Mouse (Mus musculus): ENCODE measurements around the gene Ppp1r16b.
A peak's percentile ranks its signal among the peaks of the same experiment; 100 is the strongest.

Ppp1r16b gene

GRCm38 (mm10) chr2:158692191-158692590, 27.0 kb downstream of the Ppp1r16b start:
- DNase-seq, result no peak

- no peak for DNase-seq
These were observed 30.6 kb downstream of the Ppp1r16b start for GRCm38 (mm10) chr2:158695811-158696210.

DNA sequence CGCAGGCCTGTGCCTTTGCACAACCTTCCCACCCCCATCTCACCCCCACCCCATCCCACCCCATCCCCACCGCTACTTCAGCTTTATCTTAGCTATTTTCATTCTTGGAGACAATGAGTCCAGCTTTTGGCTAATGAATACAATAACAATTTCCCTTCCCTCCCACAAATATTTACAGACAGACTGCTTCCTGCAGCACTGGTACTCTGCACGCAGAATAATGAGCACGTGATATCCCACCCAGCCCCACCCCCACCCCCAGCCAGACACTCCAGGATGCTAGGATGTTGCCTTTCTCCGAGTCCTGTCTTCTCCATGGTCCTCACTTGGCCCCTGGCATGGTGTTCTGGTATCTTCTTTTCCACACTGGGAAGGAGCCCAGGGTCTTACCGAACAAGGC, 31.3 kb downstream of the Ppp1r16b start:
- no peak for DNase-seq

DNA sequence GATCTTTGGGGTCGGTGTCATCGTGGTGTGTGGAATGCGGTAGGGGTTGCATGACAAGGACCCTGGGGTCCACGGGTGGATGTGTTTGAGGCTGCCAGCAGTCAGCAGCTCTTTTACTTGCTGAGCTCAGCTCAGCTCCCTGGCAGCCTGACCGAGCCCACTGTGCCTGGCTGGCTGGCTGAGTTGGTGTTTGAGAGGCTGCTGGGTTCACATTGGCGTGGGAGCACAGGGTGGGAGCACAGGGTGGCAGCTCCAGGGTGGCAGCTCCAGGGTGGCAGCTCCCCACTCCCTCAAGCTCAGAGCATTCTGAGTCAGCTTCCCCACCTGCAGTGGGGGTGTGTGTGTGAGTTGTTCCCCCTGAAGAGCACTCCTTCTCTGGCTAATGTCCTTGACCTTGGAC, 34.7 kb downstream of the Ppp1r16b start:
- no peak for DNase-seq

- no peak for DNase-seq
These were observed 35.5 kb downstream of the Ppp1r16b start for GRCm38 (mm10) chr2:158700535-158701256.

DNA sequence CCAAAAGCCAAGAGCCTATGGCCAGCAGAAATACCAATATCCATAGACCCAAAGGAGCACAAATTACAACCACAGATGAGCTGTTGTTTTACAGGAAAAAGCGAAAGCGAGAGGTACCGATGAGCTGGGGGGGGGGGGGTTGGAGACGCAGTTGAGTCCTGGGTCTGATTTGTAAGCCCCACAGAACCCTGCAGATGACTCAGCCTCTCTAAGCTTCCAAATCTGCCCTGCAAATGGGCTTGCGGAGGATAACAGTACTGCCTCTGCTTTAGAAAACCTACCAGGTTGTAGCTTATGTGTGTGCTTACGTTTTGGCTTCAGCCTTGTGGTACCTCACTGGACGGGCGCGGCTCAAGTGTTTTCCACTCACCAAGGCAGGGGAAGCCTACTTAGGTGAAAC, 36.3 kb downstream of the Ppp1r16b start:
- DNase-seq, result no peak

- DNase-seq, result no peak
These were observed 37.0 kb downstream of the Ppp1r16b start for GRCm38 (mm10) chr2:158702176-158702575.

GRCm38 (mm10) chr2:158704720-158705119, 39.5 kb downstream of the Ppp1r16b start:
- DNase-seq, result no peak

DNA sequence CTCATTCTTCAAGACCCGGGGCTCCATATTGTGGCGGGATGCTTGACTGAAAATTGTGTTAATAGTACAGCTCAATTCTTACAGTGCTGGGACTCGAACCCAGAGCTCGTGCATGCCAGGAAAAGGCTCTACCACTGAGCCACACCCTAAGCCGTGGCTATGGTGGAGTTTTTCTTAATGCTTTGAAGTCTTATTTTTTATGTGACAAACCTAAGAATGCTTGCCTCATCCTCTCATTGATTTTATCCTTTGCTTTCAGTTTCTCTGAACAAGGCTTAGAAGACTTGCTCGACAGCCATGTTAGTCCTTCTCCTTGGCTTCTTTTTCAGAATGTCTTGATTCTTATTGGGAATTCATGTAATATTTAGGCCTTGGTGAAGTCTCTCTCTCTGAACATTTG, 40.3 kb downstream of the Ppp1r16b start:
- DNase-seq, result no peak

GRCm38 (mm10) chr2:158706704-158707408, 41.7 kb downstream of the Ppp1r16b start:
- DNase-seq, result no peak

DNA sequence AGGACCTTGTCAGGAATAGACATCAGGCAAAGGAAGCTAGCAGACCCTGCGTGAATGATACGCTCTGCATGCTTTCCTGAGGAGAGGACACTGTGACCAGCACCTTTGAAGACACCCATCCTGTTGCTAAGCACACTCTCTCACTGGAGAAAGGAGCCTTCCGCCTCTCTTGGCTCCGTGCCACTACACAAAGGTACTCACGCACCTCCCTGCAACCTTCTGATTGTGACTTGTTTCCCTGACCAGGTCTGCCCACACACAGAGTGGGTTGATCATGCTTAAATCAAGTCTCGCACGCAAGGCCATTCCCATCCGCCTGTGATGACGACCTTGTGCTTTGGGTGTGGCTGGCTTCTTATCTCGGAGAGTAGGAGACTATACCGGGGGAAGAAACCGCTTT, 42.9 kb downstream of the Ppp1r16b start:
- no peak for DNase-seq

DNA sequence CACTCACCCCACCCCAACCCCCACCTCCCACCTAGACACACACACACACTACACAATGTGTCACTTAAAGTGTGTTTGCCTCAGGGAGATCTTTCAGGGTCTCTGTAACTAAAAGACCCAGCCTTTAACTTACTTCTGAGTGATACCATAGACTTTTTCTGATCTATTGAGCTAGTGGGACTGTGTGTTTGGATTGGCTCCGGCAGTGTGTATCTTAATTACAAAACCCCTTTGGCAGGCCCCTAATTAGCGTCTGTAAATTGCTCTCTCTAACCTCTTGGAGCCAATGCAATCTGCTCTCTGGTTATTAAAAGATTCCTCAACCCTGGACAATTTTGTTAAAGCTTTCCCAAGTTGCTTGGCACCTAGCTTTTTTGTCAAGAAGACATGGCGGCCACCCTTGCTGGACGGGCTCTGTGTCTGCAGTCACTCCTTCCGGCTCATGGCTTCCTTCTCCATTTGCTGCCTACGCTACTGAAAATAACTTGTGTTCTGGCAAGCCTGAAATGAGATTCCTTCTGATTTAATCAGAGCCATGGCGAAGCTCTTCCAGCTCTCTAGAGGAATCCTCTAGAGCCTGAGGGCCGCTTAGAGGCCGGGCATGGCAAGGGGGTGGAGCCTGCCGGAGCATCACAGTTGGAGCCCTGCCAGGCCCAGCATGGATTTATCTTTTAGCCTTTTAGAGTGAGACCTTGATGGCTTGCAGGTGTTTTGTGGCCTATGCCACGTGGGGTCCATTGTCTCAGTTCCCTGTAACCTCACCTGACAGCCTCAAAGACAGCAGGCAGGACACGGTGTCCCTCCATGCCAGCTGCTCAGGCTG, 46.9 kb downstream of the Ppp1r16b start:
- no peak for DNase-seq

- no peak for DNase-seq
These were observed 49.6 kb downstream of the Ppp1r16b start for GRCm38 (mm10) chr2:158714826-158715225.

DNA sequence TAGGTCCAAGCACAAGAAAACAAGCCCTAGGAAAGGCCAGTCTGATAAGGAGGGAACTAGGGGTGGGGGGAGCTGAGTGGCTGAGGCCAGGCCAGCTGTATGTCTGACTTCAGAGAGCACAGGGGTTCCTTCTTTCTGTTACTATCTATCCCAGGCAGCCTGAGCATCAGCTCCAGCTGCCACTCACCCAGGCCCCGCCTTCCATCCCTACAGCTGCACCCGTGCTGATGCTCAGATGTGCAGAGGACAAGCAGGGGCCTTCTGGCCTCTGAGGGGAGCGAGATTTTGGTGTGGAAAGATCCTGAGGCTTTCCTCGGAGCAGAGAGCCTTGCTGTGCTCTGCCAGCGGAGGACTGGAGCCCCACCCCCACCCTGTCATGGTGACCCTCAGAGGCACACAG, 50.9 kb downstream of the Ppp1r16b start:
- no peak for DNase-seq

- DNase-seq, result peak; percentile 62
These were observed 52.6 kb downstream of the Ppp1r16b start for GRCm38 (mm10) chr2:158717551-158718418.

GRCm38 (mm10) chr2:158718816-158719549, 53.8 kb downstream of the Ppp1r16b start:
- peak; percentile 94 for DNase-seq

GRCm38 (mm10) chr2:158720715-158721370, 55.6 kb downstream of the Ppp1r16b start:
- peak; percentile 98 for DNase-seq

- DNase-seq, result peak; percentile 50
These were observed 56.3 kb downstream of the Ppp1r16b start for GRCm38 (mm10) chr2:158721481-158721880.

DNA sequence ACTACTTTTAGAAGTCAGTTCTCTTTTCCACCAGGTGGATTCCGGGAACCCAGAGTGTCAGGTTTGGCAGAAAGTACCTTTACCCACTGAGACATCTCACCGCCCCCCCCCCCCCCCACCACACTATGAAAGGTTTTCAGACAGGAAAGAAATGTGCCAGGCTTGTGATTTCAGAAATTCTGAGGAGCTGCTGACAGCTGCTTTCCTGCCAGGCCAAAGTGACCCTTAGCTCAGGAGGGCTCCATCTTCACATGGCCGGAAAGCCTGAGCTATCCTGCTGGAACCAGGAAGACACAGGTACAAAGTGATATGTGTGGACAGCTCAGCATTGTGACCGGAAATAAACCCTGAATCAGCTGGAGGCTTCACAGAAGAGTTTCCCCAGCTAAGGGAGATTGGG, 56.9 kb downstream of the Ppp1r16b start:
- DNase-seq, result peak; percentile 77

- DNase-seq, result no peak
These were observed 57.9 kb downstream of the Ppp1r16b start for GRCm38 (mm10) chr2:158722991-158723551.

- DNase-seq, result no peak
These were observed 58.6 kb downstream of the Ppp1r16b start for GRCm38 (mm10) chr2:158723806-158724205.

All from kidney, adult 9 months (tissue).